Mouse (Mus musculus) gonadal fat pad, adult 2 months (tissue): ENCODE results near the gene Muc5b. TPM values are rescaled to one million over a fixed set of nuclear protein-coding genes. Genes with fewer than 3 reads are reported as not detected.
"Not testable (repeated sequence)": the region's sequence is repeated elsewhere in the genome, so short reads cannot be mapped to it uniquely, and the experiment has no call there.

ENCODE experiments used
- DNase-seq: peaks from one replicate; pipeline ENCODE4 v3.0.0-alpha.2; 2012; ENCODE audit warnings: low read depth
- polyA plus RNA-seq: library from polyadenylated mRNA; depleted of rRNA; stranded (reverse); fragments of >200 nt; gene quantifications from 2 replicates; pipeline ENCODE4 v1.2.3, GENCODE M21; 2012; rRNA removed

Muc5b gene
- 42.4 and 118 TPM in 2 replicates for polyA plus RNA-seq

GRCm38 (mm10) chr7:141838779-141839178 lies at the start of gene Muc5b:
Muc5b (plus strand) TSS chr7:141839070.
- no peak for DNase-seq

- DNase-seq: no peak
These were observed 44.6 kb upstream of the Muc5b start for GRCm38 (mm10) chr7:141794251-141794650.

- no peak for DNase-seq
These were observed 35.7 kb upstream of the Muc5b start for GRCm38 (mm10) chr7:141803206-141803605.

- no peak for DNase-seq
These were observed 33.5 kb upstream of the Muc5b start for GRCm38 (mm10) chr7:141805384-141805783.

GRCm38 (mm10) chr7:141807823-141808222 lies 31.0 kb upstream of the Muc5b start:
- not testable (repeated sequence) for DNase-seq

- DNase-seq: not testable (repeated sequence)
These were observed 28.9 kb upstream of the Muc5b start for GRCm38 (mm10) chr7:141809933-141810332.

- DNase-seq: no peak
These were observed 25.5 kb upstream of the Muc5b start for GRCm38 (mm10) chr7:141813321-141813720.

GRCm38 (mm10) chr7:141815361-141815760 lies 23.5 kb upstream of the Muc5b start:
- no peak for DNase-seq

- DNase-seq: no peak
These were observed 21.4 kb upstream of the Muc5b start for GRCm38 (mm10) chr7:141817355-141818075.

GRCm38 (mm10) chr7:141818267-141818666 lies 20.6 kb upstream of the Muc5b start:
- DNase-seq: no peak

- DNase-seq: no peak
These were observed 16.1 kb upstream of the Muc5b start for GRCm38 (mm10) chr7:141822582-141823261.

- no peak for DNase-seq
These were observed 15.2 kb upstream of the Muc5b start for GRCm38 (mm10) chr7:141823699-141824098.

- DNase-seq: no peak
These were observed 14.5 kb upstream of the Muc5b start for GRCm38 (mm10) chr7:141824398-141824797.

- DNase-seq: no peak
These were observed 2.9 kb upstream of the Muc5b start for GRCm38 (mm10) chr7:141835941-141836340.

GRCm38 (mm10) chr7:141836423-141836822 lies 2.4 kb upstream of the Muc5b start:
- DNase-seq: no peak

GRCm38 (mm10) chr7:141840354-141840753 lies 1.5 kb downstream of the Muc5b start:
- no peak for DNase-seq

GRCm38 (mm10) chr7:141861046-141861445 lies 22.2 kb downstream of the Muc5b start:
- DNase-seq: no peak

- no peak for DNase-seq
These were observed 30.8 kb downstream of the Muc5b start for GRCm38 (mm10) chr7:141869644-141870043.

GRCm38 (mm10) chr7:141870553-141870952 lies 31.7 kb downstream of the Muc5b start:
- no peak for DNase-seq

- DNase-seq: no peak
These were observed 36.0 kb downstream of the Muc5b start for GRCm38 (mm10) chr7:141874891-141875290.

GRCm38 (mm10) chr7:141878813-141879212 lies 39.9 kb downstream of the Muc5b start:
- no peak for DNase-seq

GRCm38 (mm10) chr7:141892151-141892550 lies 53.3 kb downstream of the Muc5b start:
- DNase-seq: no peak

GRCm38 (mm10) chr7:141901825-141902224 lies 63.0 kb downstream of the Muc5b start:
- DNase-seq: no peak
